Mouse (Mus musculus) heart, embryonic 12.5 days (tissue): ENCODE measurements around the gene Slc17a2. TPM values are rescaled to one million over a fixed set of nuclear protein-coding genes. Genes with fewer than 3 reads are reported as not detected.

ENCODE experiments used
- ATAC-seq: fragments of 200-750 bp; cut with Nextera tagmentation; 2 replicates; pipeline ENCODE4 v1.8.0; 2017; ENCODE audit warnings: moderate TSS enrichment, moderate library complexity; ENCODE audit not compliant: insufficient number of reproducible peaks, low FRiP score
- H3K27ac ChIP-seq: fragments of 300-500 bp; sonication (generic); 2 replicates; pipeline ENCODE4 v1.5.1; 2016; ENCODE audit warnings: mild to moderate bottlenecking, moderate library complexity; ENCODE audit not compliant: poor library complexity, severe bottlenecking
- H3K27me3 ChIP-seq: fragments of 300-500 bp; sonication (generic); replicated peaks from 2 replicates; pipeline ENCODE4 v1.6.1; 2016; ENCODE audit warnings: mild to moderate bottlenecking, moderate library complexity
- H3K36me3 ChIP-seq: fragments of 300-500 bp; sonication (generic); 2 replicates; pipeline ENCODE4 v1.6.1; 2016; ENCODE audit warnings: mild to moderate bottlenecking, moderate library complexity
- H3K4me1 ChIP-seq: fragments of 300-500 bp; sonication (generic); replicated peaks from 2 replicates; pipeline ENCODE4 v1.6.1; 2016; ENCODE audit warnings: mild to moderate bottlenecking
- H3K4me2 ChIP-seq: fragments of 300-500 bp; sonication (generic); 2 replicates; pipeline ENCODE4 v1.6.1; 2016; ENCODE audit warnings: mild to moderate bottlenecking, moderate library complexity
- H3K4me3 ChIP-seq: fragments of 300-500 bp; sonication (generic); 2 replicates; pipeline ENCODE4 v1.5.1; 2016; ENCODE audit warnings: mild to moderate bottlenecking
- H3K9ac ChIP-seq: fragments of 300-500 bp; sonication (generic); 2 replicates; pipeline ENCODE4 v1.6.1; 2016; ENCODE audit warnings: mild to moderate bottlenecking, moderate library complexity
- H3K9me3 ChIP-seq: fragments of 300-500 bp; sonication (generic); replicated peaks from 2 replicates; pipeline ENCODE4 v1.6.1; 2016; ENCODE audit warnings: mild to moderate bottlenecking, moderate library complexity
- WGBS: fragments of 180-500 bp; shearing (Covaris S2); methylation state at CpG from one replicate; pipeline ENCODE4 v1.1.7; 2016; 5-methylcytosine and 5-hydroxymethylcytosine counted together
- polyA plus RNA-seq: library from polyadenylated mRNA; unstranded; fragments of >200 nt; fragmentation: Nextera tagmentation; extraction: Ambion mirVana; gene quantifications from 2 replicates; pipeline ENCODE4 v1.2.1, GENCODE M21; 2016

Gene Slc17a2
- polyA plus RNA-seq, 1 experiment from 2014 or later: not detected

- no peak overlapping the region for H3K9ac ChIP-seq
- H3K27ac ChIP-seq: no peak overlapping the region
- 72% methylated on average over 5 of the region's 5 CpGs for WGBS
- peaks cover 5% of the 10 kb centered on the region; the same call in 1 of the 2 replicates for H3K4me1 ChIP-seq
- H3K4me3 ChIP-seq: no peak overlapping the region
- H3K9me3 ChIP-seq: no peaks in the 10 kb centered on the region
- no peaks in the 10 kb centered on the region for H3K27me3 ChIP-seq
- no peak for ATAC-seq
- H3K4me2 ChIP-seq: no peak overlapping the region
- H3K36me3 ChIP-seq: no peaks in the 10 kb centered on the region
Observed at GRCm38 (mm10) chr13:23799405-23799804, 7.4 kb upstream of the Slc17a2 start.

GRCm38 (mm10) chr13:23804532-23804931 lies 2.3 kb upstream of the Slc17a2 start:
- Histone ChIP-seq H3K27me3 (no peaks in the 10 kb centered on the region), H3K4me1 (peaks cover 5% of the 10 kb centered on the region; the same call in 1 of the 2 replicates), H3K36me3 (no peaks in the 10 kb centered on the region), H3K9ac (no peak overlapping the region), H3K4me2 (no peak overlapping the region), H3K27ac (no peak overlapping the region), H3K9me3 (no peaks in the 10 kb centered on the region), H3K4me3 (no peak overlapping the region)
- WGBS: 71% methylated on average over 2 of the region's 2 CpGs
- ATAC-seq: no peak

- WGBS: 65% methylated on average over 2 of the region's 2 CpGs
- H3K4me3 ChIP-seq: no peak overlapping the region
- no peaks in the 10 kb centered on the region for H3K36me3 ChIP-seq
- H3K4me2 ChIP-seq: no peak overlapping the region
- H3K9ac ChIP-seq: no peak overlapping the region
- no peak for ATAC-seq
- H3K9me3 ChIP-seq: no peaks in the 10 kb centered on the region
- H3K4me1 ChIP-seq: peaks cover 3% of the 10 kb centered on the region
- H3K27me3 ChIP-seq: no peaks in the 10 kb centered on the region
- no peak overlapping the region for H3K27ac ChIP-seq
Observed at GRCm38 (mm10) chr13:23816148-23816547, 9.4 kb downstream of the Slc17a2 start.

DNA sequence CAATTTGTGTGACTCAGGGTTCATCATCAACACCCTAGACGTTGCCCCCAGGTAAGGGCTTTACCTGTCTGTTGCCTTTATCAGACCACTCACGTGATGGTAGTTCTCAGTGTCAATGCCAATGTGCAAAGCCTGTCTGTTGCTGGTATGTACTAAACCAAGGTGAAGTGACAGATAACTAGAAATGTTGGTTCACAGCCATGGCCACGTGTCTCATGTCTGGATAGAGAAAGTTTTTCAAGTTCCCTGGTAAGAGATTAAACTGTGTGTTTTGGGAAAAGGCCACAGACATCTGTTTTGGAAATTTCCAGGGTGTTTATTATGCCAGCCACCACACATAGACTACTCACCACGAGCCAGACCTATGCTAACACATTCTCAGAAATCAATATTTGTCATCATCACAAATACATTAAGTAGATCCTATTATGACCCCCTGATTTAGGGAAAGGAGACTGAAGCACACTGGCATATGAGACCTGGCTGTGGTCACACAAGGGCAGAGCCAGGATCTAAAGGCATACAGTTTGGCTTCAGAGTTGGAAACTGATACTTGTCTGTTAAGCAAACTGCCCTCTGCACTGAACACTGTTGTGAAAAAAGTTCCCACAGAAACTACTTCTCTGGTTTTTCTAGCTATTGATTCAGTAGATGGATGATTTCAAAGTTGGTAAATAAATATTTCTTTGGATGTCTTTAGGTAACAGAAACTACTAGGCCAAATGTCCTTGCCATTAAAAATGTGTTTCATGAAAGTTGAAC lies 13.6 kb downstream of the Slc17a2 start:
- Histone ChIP-seq H3K27ac (no peak overlapping the region), H3K4me1 (peaks cover 3% of the 10 kb centered on the region; the same call in 1 of the 2 replicates), H3K36me3 (no peaks in the 10 kb centered on the region), H3K9me3 (no peaks in the 10 kb centered on the region), H3K4me3 (no peak overlapping the region), H3K27me3 (no peaks in the 10 kb centered on the region), H3K4me2 (no peak overlapping the region), H3K9ac (no peak overlapping the region)
- ATAC-seq: no peak
- 66% methylated on average over 4 of the region's 4 CpGs for WGBS

- no peaks in the 10 kb centered on the region for H3K36me3 ChIP-seq
- H3K4me3 ChIP-seq: no peak overlapping the region
- H3K9ac ChIP-seq: no peak overlapping the region
- H3K4me2 ChIP-seq: no peak overlapping the region
- WGBS: 30% methylated on average over 3 of the region's 3 CpGs
- peaks cover 3% of the 10 kb centered on the region; the same call in 1 of the 2 replicates for H3K4me1 ChIP-seq
- H3K27ac ChIP-seq: no peak overlapping the region
- H3K9me3 ChIP-seq: no peaks in the 10 kb centered on the region
- no peak for ATAC-seq
- no peaks in the 10 kb centered on the region for H3K27me3 ChIP-seq
Observed at GRCm38 (mm10) chr13:23822213-23822612, 15.4 kb downstream of the Slc17a2 start.

DNA sequence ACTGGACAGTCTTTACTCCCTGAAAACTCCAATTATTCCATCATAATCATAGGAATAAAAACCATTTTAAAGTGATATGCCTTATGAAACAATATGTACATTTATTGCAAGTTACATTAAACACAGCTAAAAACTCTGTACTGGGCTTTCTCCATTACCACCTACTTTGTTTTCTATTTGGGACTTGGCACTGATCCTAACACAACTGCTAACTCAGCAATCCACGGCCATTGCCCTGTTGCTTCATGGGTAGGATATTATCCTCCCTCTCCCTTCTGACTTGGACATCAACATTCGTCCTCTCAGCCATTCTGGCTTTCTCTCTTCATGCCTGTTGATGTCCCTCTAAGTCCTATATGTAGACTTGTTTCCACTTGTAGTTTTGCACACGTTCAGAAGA lies 19.8 kb downstream of the Slc17a2 start:
- Histone ChIP-seq H3K27ac (no peak overlapping the region), H3K9ac (no peak overlapping the region), H3K4me3 (no peak overlapping the region), H3K27me3 (no peaks in the 10 kb centered on the region), H3K4me2 (no peak overlapping the region), H3K9me3 (no peaks in the 10 kb centered on the region), H3K4me1 (peaks cover 3% of the 10 kb centered on the region; the same call in 1 of the 2 replicates), H3K36me3 (no peaks in the 10 kb centered on the region)
- ATAC-seq: no peak
- 57% methylated on average over 3 of the region's 3 CpGs for WGBS

GRCm38 (mm10) chr13:23833053-23833452 lies 26.3 kb downstream of the Slc17a2 start:
- 21% methylated on average over 6 of the region's 6 CpGs for WGBS
- H3K27me3 ChIP-seq: no peaks in the 10 kb centered on the region; the same call in 1 of the 2 replicates

GRCm38 (mm10) chr13:23834836-23835235 lies 28.0 kb downstream of the Slc17a2 start:
- no peak for ATAC-seq
- H3K36me3 ChIP-seq: no peaks in the 10 kb centered on the region
- H3K4me3 ChIP-seq: no peak overlapping the region
- peaks cover 5% of the 10 kb centered on the region for H3K27me3 ChIP-seq
- no peaks in the 10 kb centered on the region for H3K9me3 ChIP-seq
- no peak overlapping the region for H3K4me2 ChIP-seq
- 84% methylated on average over 5 of the region's 5 CpGs for WGBS
- no peak overlapping the region for H3K27ac ChIP-seq
- no peak overlapping the region for H3K9ac ChIP-seq
- H3K4me1 ChIP-seq: no peaks in the 10 kb centered on the region

More at GRCm38 (mm10) chr13:23833053-23833452, 26.3 kb downstream of the Slc17a2 start:
- H3K9me3 ChIP-seq: no peaks in the 10 kb centered on the region
- ATAC-seq: no peak
- no peak overlapping the region for H3K9ac ChIP-seq
- H3K4me3 ChIP-seq: no peak overlapping the region
- H3K4me1 ChIP-seq: no peaks in the 10 kb centered on the region
- no peak overlapping the region for H3K4me2 ChIP-seq
- H3K27ac ChIP-seq: no peak overlapping the region
- H3K36me3 ChIP-seq: no peaks in the 10 kb centered on the region

- no peak overlapping the region for H3K27ac ChIP-seq
- peaks cover 8% of the 10 kb centered on the region for H3K27me3 ChIP-seq
- ATAC-seq: no peak
- no peaks in the 10 kb centered on the region for H3K36me3 ChIP-seq
- H3K4me2 ChIP-seq: no peak overlapping the region
- H3K9ac ChIP-seq: no peak overlapping the region
- WGBS: 80% methylated on average over 5 of the region's 5 CpGs
- no peaks in the 10 kb centered on the region for H3K9me3 ChIP-seq
- H3K4me3 ChIP-seq: no peak overlapping the region
- H3K4me1 ChIP-seq: no peaks in the 10 kb centered on the region
Observed at GRCm38 (mm10) chr13:23836630-23837029, 29.8 kb downstream of the Slc17a2 start.

DNA sequence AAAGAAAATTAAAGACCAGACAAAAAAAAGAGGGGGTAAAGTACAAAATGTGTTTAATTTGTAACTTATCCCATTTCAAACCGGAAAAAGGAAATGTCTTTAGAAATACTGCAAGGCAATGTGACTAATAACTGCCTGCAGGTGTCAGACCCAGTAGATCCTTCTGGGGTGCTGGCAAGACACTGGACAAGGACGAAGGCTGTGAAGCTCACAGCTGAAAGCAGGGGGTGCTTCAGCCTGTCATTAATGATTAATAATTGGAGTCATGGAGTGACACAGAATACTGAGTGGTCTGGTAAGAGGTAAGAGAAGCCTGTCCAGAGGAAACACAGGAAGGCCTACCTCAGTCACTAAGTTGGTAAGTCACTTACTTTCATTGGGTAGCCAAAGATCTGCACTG lies 32.5 kb downstream of the Slc17a2 start, which contains the start of gene Slc17a3:
Gene Slc17a3, plus strand, starts transcription at position 127 of the 400 bp plus-strand sequence.
- Histone ChIP-seq H3K27me3 (peaks cover 24% of the 10 kb centered on the region), H3K36me3 (no peaks in the 10 kb centered on the region), H3K9ac (no peak within 1 kb of the TSS), H3K4me2 (no peak within 1 kb of the TSS), H3K4me3 (no peak within 1 kb of the TSS), H3K4me1 (no peaks in the 10 kb centered on the region), H3K9me3 (no peaks in the 10 kb centered on the region), H3K27ac (no peak within 1 kb of the TSS)
- no peak for ATAC-seq
- WGBS: 76% methylated on average over 2 of the region's 2 CpGs

GRCm38 (mm10) chr13:23845851-23846250 lies 39.1 kb downstream of the Slc17a2 start:
- Histone ChIP-seq H3K36me3 (no peaks in the 10 kb centered on the region), H3K9ac (no peak overlapping the region), H3K27me3 (peaks cover 19% of the 10 kb centered on the region), H3K4me1 (no peaks in the 10 kb centered on the region), H3K9me3 (no peaks in the 10 kb centered on the region), H3K4me3 (no peak overlapping the region), H3K27ac (no peak overlapping the region), H3K4me2 (no peak overlapping the region)
- 75% methylated on average over 4 of the region's 4 CpGs for WGBS
- no peak for ATAC-seq
